8 mouse cellular contexts compared by ENCODE assay signal in the genomic region with DNA sequence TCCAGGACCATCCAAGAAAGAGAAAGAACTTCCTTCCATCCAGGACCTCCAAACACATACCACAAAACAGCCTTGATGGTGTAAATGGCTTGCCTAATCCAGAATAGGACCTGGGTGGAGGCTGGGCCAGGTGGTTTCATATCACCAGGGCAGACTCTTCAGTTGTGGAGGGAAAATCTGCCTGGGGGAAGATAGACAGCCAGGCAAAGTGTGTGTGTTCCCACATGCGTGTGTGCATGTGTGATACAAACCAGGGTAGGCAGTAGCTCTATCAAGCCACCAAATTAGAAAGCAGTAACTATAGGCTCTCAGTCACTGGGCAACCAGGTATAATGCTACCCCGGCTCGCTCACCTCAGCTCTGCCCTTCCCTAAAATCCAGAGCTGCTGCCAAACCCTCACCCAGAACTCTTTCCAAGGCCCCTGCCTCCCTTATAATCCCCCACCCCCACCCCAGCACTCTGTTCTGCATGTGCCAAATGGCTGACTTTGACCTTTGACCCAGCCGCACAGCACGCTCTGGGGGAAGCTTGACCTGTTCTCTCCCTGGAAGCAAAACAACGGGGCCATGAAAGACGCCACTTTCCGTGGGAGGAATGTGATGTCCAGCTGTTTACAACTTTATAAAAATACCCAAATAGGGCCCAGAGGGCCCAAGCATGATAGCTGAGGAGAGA. TPM values are rescaled to one million over a fixed set of nuclear protein-coding genes. Genes with fewer than 3 reads are reported as not detected.
DNase-seq lines count a peak whose midpoint lies in the region; ATAC-seq and TF ChIP-seq lines count a peak whose summit lies in the region.

No protein-coding gene starts in this region.

- WGBS in embryonic facial prominence, embryonic 11.5 days = 26% methylated on average over 8 of the region's 8 CpGs
- 36% methylated on average over 8 of the region's 8 CpGs for WGBS in kidney, embryonic 16.5 days
- WGBS in midbrain, postnatal 0 days = 41% methylated on average over 8 of the region's 8 CpGs

- ATAC-seq in embryonic facial prominence, embryonic 11.5 days (replicated peaks; ENCODE audit: insufficient number of reproducible peaks, low FRiP score, low TSS enrichment, low read depth) = no peak
- peak; percentile 44 for ATAC-seq in kidney, embryonic 16.5 days (ENCODE audit: low FRiP score, low TSS enrichment)
- no peak; the same call in 1 of the 2 replicates for ATAC-seq in midbrain, postnatal 0 days (ENCODE audit: low FRiP score)

- no peak overlapping the region for H3K4me2 ChIP-seq in embryonic facial prominence, embryonic 11.5 days (ENCODE audit: low read depth, low read length)
- H3K4me2 ChIP-seq in kidney, embryonic 16.5 days (replicated peaks; ENCODE audit: low read depth, low read length) = 0 out of 2 replicates have a peak overlapping the region, but pooled peaks have one; percentile 9
- no peak overlapping the region for H3K4me2 ChIP-seq in midbrain, postnatal 0 days (ENCODE audit: low read depth, low read length, poor library complexity, severe bottlenecking)

- no peaks in the 10 kb centered on the region for H3K27me3 ChIP-seq in embryonic facial prominence, embryonic 11.5 days (ENCODE audit: control insufficient read depth, insufficient read depth, low read length)
- no peaks in the 10 kb centered on the region for H3K27me3 ChIP-seq in kidney, embryonic 16.5 days (ENCODE audit: insufficient read depth, low read length)
- H3K27me3 ChIP-seq in midbrain, postnatal 0 days (ENCODE audit: insufficient read depth, low read length) = no peaks in the 10 kb centered on the region

- intact Hi-C loops in gastrocnemius, postnatal 14 days (cut with DNase I; ENCODE audit: low total_unique reads) = no loop called here

- no peak for TF ChIP-seq CTCF in midbrain, postnatal 0 days (IDR thresholded peaks at IDR 0.05)

- peak; percentile 40 for DNase-seq in cerebellum, adult 11-12 months
- DNase-seq in cerebellum, postnatal 36 days = no peak
- DNase-seq in embryonic facial prominence, embryonic 11.5 days (ENCODE audit: low spot score) = peak; percentile 27
- DNase-seq in midbrain, postnatal 0 days (ENCODE audit: low spot score) = peak; percentile 16
- no peak for DNase-seq in gastrocnemius, postnatal 14 days
- DNase-seq in layer of hippocampus, adult 18-20 months (ENCODE audit: low spot score in 2 of 2) = no peak
- DNase-seq in adipocyte (ENCODE audit: low spot score) = no peak

- H3K27ac ChIP-seq in embryonic facial prominence, embryonic 11.5 days (replicated peaks; ENCODE audit: low read depth, low read length) = no peak overlapping the region; the same call in 1 of the 2 replicates
- peak overlapping the region; percentile 62 for H3K27ac ChIP-seq in kidney, embryonic 16.5 days (ENCODE audit: low read length)
- H3K27ac ChIP-seq in midbrain, postnatal 0 days (ENCODE audit: low read depth, low read length) = peak overlapping the region; percentile 57; the same call in 1 of the 2 replicates

- H3K9me3 ChIP-seq in embryonic facial prominence, embryonic 11.5 days (replicated peaks; ENCODE audit: control insufficient read depth, low read length) = no peaks in the 10 kb centered on the region
- no peaks in the 10 kb centered on the region for H3K9me3 ChIP-seq in kidney, embryonic 16.5 days (ENCODE audit: low read length)
- H3K9me3 ChIP-seq in midbrain, postnatal 0 days (ENCODE audit: low read length) = no peaks in the 10 kb centered on the region

- 0 out of 2 replicates have a peak, but pooled peaks cover 5% of the 10 kb centered on the region for H3K4me1 ChIP-seq in embryonic facial prominence, embryonic 11.5 days (ENCODE audit: control insufficient read depth, insufficient read depth, low read length)
- peaks cover 12% of the 10 kb centered on the region for H3K4me1 ChIP-seq in kidney, embryonic 16.5 days (ENCODE audit: insufficient read depth, low read length)
- H3K4me1 ChIP-seq in midbrain, postnatal 0 days (ENCODE audit: insufficient read depth, low read length) = peaks cover 8% of the 10 kb centered on the region; the same call in 1 of the 2 replicates

- H3K36me3 ChIP-seq in embryonic facial prominence, embryonic 11.5 days (replicated peaks; ENCODE audit: control insufficient read depth, insufficient read depth, low read depth, low read length) = no peaks in the 10 kb centered on the region
- no peaks in the 10 kb centered on the region for H3K36me3 ChIP-seq in kidney, embryonic 16.5 days (ENCODE audit: insufficient read depth, low read length)
- H3K36me3 ChIP-seq in midbrain, postnatal 0 days (ENCODE audit: insufficient read depth, low read length) = no peaks in the 10 kb centered on the region

- H3K4me3 ChIP-seq in embryonic facial prominence, embryonic 11.5 days (ENCODE audit: low read depth, low read length) = no peak overlapping the region
- H3K4me3 ChIP-seq in kidney, embryonic 16.5 days (ENCODE audit: low read length) = no peak overlapping the region
- H3K4me3 ChIP-seq in midbrain, postnatal 0 days (ENCODE audit: low read depth, low read length) = no peak overlapping the region

- H3K9ac ChIP-seq in embryonic facial prominence, embryonic 11.5 days (replicated peaks; ENCODE audit: low read length) = no peak overlapping the region
- no peak overlapping the region for H3K9ac ChIP-seq in kidney, embryonic 16.5 days (replicated peaks; ENCODE audit: low read length)
- no peak overlapping the region for H3K9ac ChIP-seq in midbrain, postnatal 0 days (replicated peaks; ENCODE audit: low read length, poor library complexity, severe bottlenecking)

RNA-seq across cellular contexts. Expression of a gene that starts 24.5 kb away (rescaled TPM):
- polyA plus RNA-seq in embryonic facial prominence, embryonic 11.5 days (2014; fragmentation: Nextera tagmentation; extraction: Ambion mirVana) = 23.5 and 26.2 TPM in 2 replicates
- 58.4 and 60.3 TPM in 2 replicates for polyA plus RNA-seq in kidney, embryonic 16.5 days (2015; fragmentation: Nextera tagmentation; extraction: Ambion mirVana)
- total RNA-seq in midbrain, postnatal 0 days (2014; rRNA removed) = 38.1 and 47.0 TPM in 2 replicates
- 44.1 and 44.9 TPM in 2 replicates for polyA plus RNA-seq in midbrain, postnatal 0 days (2015; fragmentation: Nextera tagmentation; extraction: Ambion mirVana)
- total RNA-seq in gastrocnemius, postnatal 14 days (2021) = 1 to 10 TPM; 4.8 to 5.4 TPM
- 10 to 100 TPM; 17.1 to 23.9 TPM for total RNA-seq in layer of hippocampus, adult 18-20 months (2021)

RNA-seq across cellular contexts. Expression of a gene that starts 45.9 kb away (rescaled TPM):
- 23.8 and 27.8 TPM in 2 replicates for polyA plus RNA-seq in embryonic facial prominence, embryonic 11.5 days (2014; fragmentation: Nextera tagmentation; extraction: Ambion mirVana)
- 53.2 and 54.4 TPM in 2 replicates for polyA plus RNA-seq in kidney, embryonic 16.5 days (2015; fragmentation: Nextera tagmentation; extraction: Ambion mirVana)
- total RNA-seq in midbrain, postnatal 0 days (2014; rRNA removed) = 50.0 and 52.4 TPM in 2 replicates
- polyA plus RNA-seq in midbrain, postnatal 0 days (2015; fragmentation: Nextera tagmentation; extraction: Ambion mirVana) = 74.4 and 76.3 TPM in 2 replicates
- total RNA-seq in gastrocnemius, postnatal 14 days (2021) = 1 to 10 TPM; 3.7 to 5.1 TPM
- 10 to 100 TPM; 64.6 to 66.0 TPM for total RNA-seq in layer of hippocampus, adult 18-20 months (2021)

Comparison
In these comparisons a context has a peak if more than half of its experiments do, and no peak if none do; other contexts are left out.
1. DNase-seq: peak in cerebellum, adult 11-12 months (single experiment), embryonic facial prominence, embryonic 11.5 days (single experiment) and midbrain, postnatal 0 days (single experiment); none in cerebellum, postnatal 36 days (0 of 2), gastrocnemius, postnatal 14 days (single experiment), layer of hippocampus, adult 18-20 months (0 of 2) and adipocyte (single experiment).